Mouse (Mus musculus) layer of hippocampus, postnatal 14 days (tissue): ENCODE measurements around the gene Gm28230. TPM values are rescaled to one million over a fixed set of nuclear protein-coding genes. Genes with fewer than 3 reads are reported as not detected.

Experiments
- DNase-seq, 2 experiments: peaks; one replicate each; pipeline ENCODE4 v3.0.0; 2021 to 2022; ENCODE audit warnings: low spot score in 2 of 2, mixed read lengths in 1 of 2
- long read RNA-seq, 2 experiments: library from polyadenylated mRNA; stranded (forward); transcript quantifications; one replicate each; pipeline ENCODE4 v2.0.0; 2021
- total RNA-seq, 2 experiments: library from RNA; stranded (reverse); gene quantifications; 2 replicates each; pipeline ENCODE4 v1.2.3; 2021

Gm28230 gene
- not detected for total RNA-seq
- long read RNA-seq, experiment 1, result 0 reads
- long read RNA-seq, experiment 2, result 0 reads

GRCm38 (mm10) chr2:74726551-74726950, at the start of gene Gm28230:
Gene Gm28230, plus strand, starts transcription at chr2:74726728.
- no peak for DNase-seq

GRCm38 (mm10) chr2:74677106-74677505, 49.4 kb upstream of the Gm28230 start:
- DNase-seq, result no peak

GRCm38 (mm10) chr2:74678891-74679595, 47.5 kb upstream of the Gm28230 start, which contains the start of gene Hoxd11:
Gene Hoxd11, plus strand, starts transcription at chr2:74679557.
- DNase-seq, result no peak

GRCm38 (mm10) chr2:74679596-74679971, 46.9 kb upstream of the Gm28230 start:
- DNase-seq, result no peak

- no peak for DNase-seq
Observed at GRCm38 (mm10) chr2:74679980-74680379, 46.5 kb upstream of the Gm28230 start.

- no peak for DNase-seq
Observed at GRCm38 (mm10) chr2:74680561-74681398, 45.7 kb upstream of the Gm28230 start.

GRCm38 (mm10) chr2:74681594-74682531, 44.7 kb upstream of the Gm28230 start:
- DNase-seq, result no peak

GRCm38 (mm10) chr2:74682796-74683195, 43.7 kb upstream of the Gm28230 start:
- no peak for DNase-seq

GRCm38 (mm10) chr2:74683471-74683951, 43.0 kb upstream of the Gm28230 start:
- no peak for DNase-seq

GRCm38 (mm10) chr2:74684106-74684505, 42.4 kb upstream of the Gm28230 start:
- no peak for DNase-seq

GRCm38 (mm10) chr2:74685059-74685603, 41.4 kb upstream of the Gm28230 start:
- no peak for DNase-seq

- peak; percentile 44 to 52 for DNase-seq
Observed at GRCm38 (mm10) chr2:74686301-74686987, 40.1 kb upstream of the Gm28230 start.

- no peak for DNase-seq
Observed at GRCm38 (mm10) chr2:74686988-74687697, 39.4 kb upstream of the Gm28230 start.

GRCm38 (mm10) chr2:74687698-74688555, 38.6 kb upstream of the Gm28230 start:
- DNase-seq, result no peak

GRCm38 (mm10) chr2:74688795-74689573, 37.5 kb upstream of the Gm28230 start:
- no peak for DNase-seq

GRCm38 (mm10) chr2:74689574-74690337, 36.8 kb upstream of the Gm28230 start:
- DNase-seq, result no peak

GRCm38 (mm10) chr2:74690338-74690716, 36.2 kb upstream of the Gm28230 start:
- no peak for DNase-seq
